Mouse (Mus musculus) olfactory bulb, adult 2 months (tissue): Measurements from ENCODE around the gene Kirrel3.

Source experiments
- CTCF ChIP-seq: fragments of 200-500 bp; IDR thresholded peaks from 2 replicates; pipeline ENCODE4 v1.5.1; 2012; ENCODE audit warnings: low read depth, mild to moderate bottlenecking, low read length, moderate library complexity; ENCODE audit not compliant: insufficient read depth
- POLR2A ChIP-seq: fragments of 200-500 bp; IDR thresholded peaks from 2 replicates; pipeline ENCODE4 v1.6.1; 2012; ENCODE audit warnings: mild to moderate bottlenecking, low read depth, low read length, moderate library complexity; ENCODE audit not compliant: insufficient read depth

DNA sequence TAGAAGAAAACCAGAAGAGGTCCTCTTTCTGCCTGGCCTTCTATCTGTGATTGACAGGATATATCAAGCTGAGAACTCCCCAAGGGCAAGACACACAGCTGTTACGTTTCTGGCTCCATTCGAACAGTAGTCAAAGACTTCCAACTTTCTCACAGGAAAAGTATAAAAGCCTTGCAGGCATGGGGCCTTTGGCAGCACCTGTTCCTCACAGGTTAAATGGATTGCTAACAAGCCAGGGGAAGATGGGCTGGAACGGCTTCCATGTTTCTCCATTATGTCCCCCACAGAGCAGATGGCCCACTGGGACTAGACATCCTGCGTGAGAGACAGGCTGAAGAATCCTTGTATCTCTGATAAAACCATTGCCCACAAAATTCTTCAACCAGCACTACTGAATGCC is 415.5 kb downstream of the Kirrel3 start:
- TF ChIP-seq POLR2A, result no peak
- no peak for TF ChIP-seq CTCF
